Mouse (Mus musculus) hindbrain, embryonic 16.5 days (tissue): ENCODE measurements around the gene Wfdc8. TPM values are rescaled to one million over a fixed set of nuclear protein-coding genes. Genes with fewer than 3 reads are reported as not detected.

Source experiments
- ATAC-seq: fragments of 200-750 bp; cut with Nextera tagmentation; 2 replicates; pipeline ENCODE4 v1.8.0; 2017; ENCODE audit warnings: moderate TSS enrichment, moderate library complexity
- H3K27ac ChIP-seq: fragments of 300-500 bp; sonication (generic); 2 replicates; pipeline ENCODE4 v1.5.1; 2014; ENCODE audit warnings: low read depth, mild to moderate bottlenecking, control low read depth, low read length, moderate library complexity
- H3K27me3 ChIP-seq: fragments of 300-500 bp; sonication (generic); replicated peaks from 2 replicates; pipeline ENCODE4 v1.6.1; 2014; ENCODE audit warnings: low read length; ENCODE audit not compliant: control insufficient read depth, insufficient read depth
- H3K36me3 ChIP-seq: fragments of 300-500 bp; sonication (generic); 2 replicates; pipeline ENCODE4 v1.6.1; 2014; ENCODE audit warnings: mild to moderate bottlenecking, low read length, moderate library complexity, mixed read lengths; ENCODE audit not compliant: control insufficient read depth, insufficient read depth
- H3K4me1 ChIP-seq: fragments of 300-500 bp; sonication (generic); 2 replicates; pipeline ENCODE4 v1.6.1; 2014; ENCODE audit warnings: low read depth, low read length; ENCODE audit not compliant: control insufficient read depth, insufficient read depth
- H3K4me2 ChIP-seq: fragments of 300-500 bp; sonication (generic); 2 replicates; pipeline ENCODE4 v1.6.1; 2014; ENCODE audit warnings: mild to moderate bottlenecking, low read length, control low read depth, moderate library complexity
- H3K4me3 ChIP-seq: fragments of 300-500 bp; sonication (generic); 2 replicates; pipeline ENCODE4 v1.5.1; 2014; ENCODE audit warnings: mild to moderate bottlenecking, low read length, control low read depth, moderate library complexity
- H3K9ac ChIP-seq: fragments of 300-500 bp; sonication (generic); 2 replicates; pipeline ENCODE4 v1.6.1; 2014; ENCODE audit warnings: low read depth, mild to moderate bottlenecking, control low read depth, low read length, moderate library complexity
- H3K9me3 ChIP-seq: fragments of 300-500 bp; sonication (generic); 2 replicates; pipeline ENCODE4 v1.6.1; 2014; ENCODE audit warnings: mild to moderate bottlenecking, low read length, moderate library complexity; ENCODE audit not compliant: control insufficient read depth
- WGBS: fragments of 180-500 bp; shearing (Covaris S2); extraction: QIAGEN DNeasy Blood & Tissue Kit; methylation state at CpG from one replicate; pipeline ENCODE4 v1.1.7; 2014; 5-methylcytosine and 5-hydroxymethylcytosine counted together
- polyA plus RNA-seq: library from polyadenylated mRNA; unstranded; fragments of >200 nt; fragmentation: Nextera tagmentation; extraction: Ambion mirVana; gene quantifications from 2 replicates; pipeline ENCODE4 v1.2.1, GENCODE M21; 2015

Gene Wfdc8
- polyA plus RNA-seq, 1 experiment from 2014 or later, result not detected

- no peaks in the 10 kb centered on the region for H3K27me3 ChIP-seq
- H3K4me1 ChIP-seq, result no peaks in the 10 kb centered on the region
- no peak overlapping the region for H3K4me2 ChIP-seq
- no peak overlapping the region for H3K4me3 ChIP-seq
- 98% methylated on average over 2 of the region's 2 CpGs for WGBS
- H3K9ac ChIP-seq, result no peak overlapping the region
- no peaks in the 10 kb centered on the region for H3K36me3 ChIP-seq
- H3K9me3 ChIP-seq, result no peaks in the 10 kb centered on the region
- H3K27ac ChIP-seq, result no peak overlapping the region
- no peak for ATAC-seq
Measured at GRCm38 (mm10) chr2:164550895-164551269, 62.5 kb downstream of the Wfdc8 start.

DNA sequence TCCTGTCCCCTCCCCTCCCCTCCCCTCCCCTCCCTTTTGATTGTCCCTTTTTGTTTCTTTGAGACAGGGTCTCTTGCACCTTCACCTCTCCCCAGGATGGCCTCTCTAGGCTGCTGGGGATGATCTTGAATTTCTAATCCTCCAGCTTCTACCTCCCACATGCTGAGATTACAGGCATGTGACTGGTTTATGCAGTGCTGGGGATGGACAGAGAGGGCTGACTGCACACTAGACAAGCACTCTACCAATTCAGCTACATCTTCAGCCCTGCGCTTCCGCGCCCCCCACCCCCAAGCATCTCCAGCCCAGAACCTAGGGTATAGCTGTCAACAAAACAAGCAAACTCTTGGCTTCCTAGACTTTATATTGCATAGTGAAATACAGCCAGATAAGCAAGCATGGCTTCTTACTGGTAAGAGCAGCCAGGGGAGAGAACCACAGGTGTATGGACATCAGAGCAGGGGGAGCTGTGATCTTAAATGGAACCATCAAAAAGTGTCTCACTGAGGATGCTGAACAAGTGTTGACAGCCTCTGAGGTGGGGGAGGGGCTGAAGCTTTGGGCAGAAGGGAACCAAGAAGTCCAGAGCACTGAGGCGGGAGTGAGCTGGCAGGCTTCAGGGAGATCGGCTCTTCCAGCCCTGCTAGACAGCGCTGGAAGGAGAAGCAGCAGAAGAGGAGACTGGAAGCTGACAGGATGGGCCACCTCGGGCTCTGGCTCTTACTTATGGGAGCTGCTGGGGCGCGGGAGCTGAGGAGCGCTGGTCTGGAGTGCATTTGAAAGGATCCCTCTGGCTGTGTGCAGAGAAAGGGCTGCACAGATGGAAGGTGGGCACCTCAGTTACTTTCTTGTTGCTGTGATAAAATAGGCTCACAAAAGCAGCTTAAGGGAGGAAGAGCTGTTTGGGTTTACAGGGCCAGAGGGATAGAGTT, 63.2 kb downstream of the Wfdc8 start:
- WGBS, result 18% methylated on average over 10 of the region's 10 CpGs
- no peak for ATAC-seq
- Histone ChIP-seq H3K9me3 (no peaks in the 10 kb centered on the region), H3K27me3 (no peaks in the 10 kb centered on the region), H3K36me3 (no peaks in the 10 kb centered on the region), H3K27ac (no peak overlapping the region), H3K4me2 (peak overlapping the region; percentile 25), H3K4me3 (no peak overlapping the region), H3K4me1 (no peaks in the 10 kb centered on the region), H3K9ac (peak overlapping the region; percentile 35; the same call in 1 of the 2 replicates)

- Histone ChIP-seq H3K4me3 (no peak overlapping the region), H3K27me3 (no peaks in the 10 kb centered on the region), H3K9me3 (no peaks in the 10 kb centered on the region), H3K4me2 (no peak overlapping the region), H3K4me1 (no peaks in the 10 kb centered on the region), H3K27ac (no peak overlapping the region), H3K9ac (no peak overlapping the region), H3K36me3 (no peaks in the 10 kb centered on the region)
- 55% methylated on average over 4 of the region's 4 CpGs for WGBS
- ATAC-seq, result no peak
Measured at GRCm38 (mm10) chr2:164549338-164549737, 64.1 kb downstream of the Wfdc8 start.

Other genes starting within 250 kb of the Wfdc8 start
- gene Slpi, start 224.5 kb downstream of the Wfdc8 start, polyA plus RNA-seq, result 0.66 and 0.75 TPM in 2 replicates
- gene Rbpjl, start 210.5 kb downstream of the Wfdc8 start, polyA plus RNA-seq, result 0.06 and 0.15 TPM in 2 replicates
- gene Matn4, start 208.5 kb downstream of the Wfdc8 start, polyA plus RNA-seq, result 3.8 TPM in 2 replicates
- gene Sdc4, start 169.7 kb downstream of the Wfdc8 start, polyA plus RNA-seq, result 13.0 and 15.3 TPM in 2 replicates
- 89.7 and 95.6 TPM in 2 replicates for gene Sys1, start 156.7 kb downstream of the Wfdc8 start, polyA plus RNA-seq
- gene Gm20458, start 152.7 kb downstream of the Wfdc8 start, polyA plus RNA-seq, result 4.1 and 12.3 TPM in 2 replicates
- not detected in 2 replicates for gene Trp53tg5, start 139.9 kb downstream of the Wfdc8 start, polyA plus RNA-seq
- gene Dbndd2, start 127.5 kb downstream of the Wfdc8 start, polyA plus RNA-seq, result 23.8 and 27.3 TPM in 2 replicates
- 97.7 and 101 TPM in 2 replicates for gene Pigt, start 116.1 kb downstream of the Wfdc8 start, polyA plus RNA-seq
- gene Wfdc2, start 51.2 kb downstream of the Wfdc8 start, polyA plus RNA-seq, result 2.9 TPM in 2 replicates
- gene Spint3, start 40.2 kb downstream of the Wfdc8 start, polyA plus RNA-seq, result not detected in 2 replicates
- gene Wfdc6a, start 28.2 kb downstream of the Wfdc8 start, polyA plus RNA-seq, result 0.20 TPM in 2 replicates
- not detected in 2 replicates for gene Eppin, start 20.0 kb downstream of the Wfdc8 start, polyA plus RNA-seq
- gene Wfdc6b, start 104 bp downstream of the Wfdc8 start, polyA plus RNA-seq, result not detected in 2 replicates
- gene Wfdc16, start 25.2 kb upstream of the Wfdc8 start, polyA plus RNA-seq, result not detected in 2 replicates
- gene Wfdc10, start 42.4 kb upstream of the Wfdc8 start, polyA plus RNA-seq, result not detected in 2 replicates
- gene Wfdc9, start 43.0 kb upstream of the Wfdc8 start, polyA plus RNA-seq, result not detected in 2 replicates
- gene Wfdc11, start 60.5 kb upstream of the Wfdc8 start, polyA plus RNA-seq, result not detected in 2 replicates
- gene Wfdc13, start 71.5 kb upstream of the Wfdc8 start, polyA plus RNA-seq, result 0.15 TPM in 1 of 2 replicates, not detected in the other
- gene Spint4, start 84.9 kb upstream of the Wfdc8 start, polyA plus RNA-seq, result not detected in 2 replicates
- not detected in 2 replicates for gene Spint5, start 101.7 kb upstream of the Wfdc8 start, polyA plus RNA-seq
- gene Wfdc3, start 132.3 kb upstream of the Wfdc8 start, polyA plus RNA-seq, result 1.6 and 1.7 TPM in 2 replicates
- 55.9 and 60.0 TPM in 2 replicates for gene Dnttip1, start 132.4 kb upstream of the Wfdc8 start, polyA plus RNA-seq
- gene Ube2c, start 156.3 kb upstream of the Wfdc8 start, polyA plus RNA-seq, result 69.0 and 75.0 TPM in 2 replicates
- 0.68 and 44.8 TPM in 2 replicates for gene Tnnc2, start 166.3 kb upstream of the Wfdc8 start, polyA plus RNA-seq
- 45.3 and 47.5 TPM in 2 replicates for gene Snx21, start 172.2 kb upstream of the Wfdc8 start, polyA plus RNA-seq
- gene Acot8, start 191.3 kb upstream of the Wfdc8 start, polyA plus RNA-seq, result 22.2 TPM in 2 replicates
- 16.4 and 17.1 TPM in 2 replicates for gene Zswim3, start 191.5 kb upstream of the Wfdc8 start, polyA plus RNA-seq
- gene Zswim1, start 209.1 kb upstream of the Wfdc8 start, polyA plus RNA-seq, result 26.1 and 32.7 TPM in 2 replicates
- not detected in 2 replicates for gene Spata25, start 214.9 kb upstream of the Wfdc8 start, polyA plus RNA-seq
- gene Ctsa, start 219.2 kb upstream of the Wfdc8 start, polyA plus RNA-seq, result 108 and 114 TPM in 2 replicates
- 6.7 and 7.8 TPM in 2 replicates for gene Neurl2, start 219.8 kb upstream of the Wfdc8 start, polyA plus RNA-seq
- gene Pltp, start 244.1 kb upstream of the Wfdc8 start, polyA plus RNA-seq, result 127 and 140 TPM in 2 replicates